Mouse (Mus musculus) CH12.LX (cell line): ENCODE results near the gene Fam178b. TPM values are rescaled to one million over a fixed set of nuclear protein-coding genes. Genes with fewer than 3 reads are reported as not detected.

ENCODE experiments used
- DNase-seq: peaks from one replicate; pipeline ENCODE4 v3.0.0-alpha.2; 2013; ENCODE audit errors: extremely low read depth
- H3K27ac ChIP-seq: 2 replicates; pipeline ENCODE4 v1.5.1; 2012; ENCODE audit warnings: low read depth, mild to moderate bottlenecking, control low read depth, moderate library complexity; ENCODE audit not compliant: insufficient read depth
- H3K27me3 ChIP-seq: replicated peaks from 2 replicates; pipeline ENCODE3; 2012; ENCODE audit warnings: inconsistent platforms
- H3K36me3 ChIP-seq, 2 experiments: replicated peaks in 1 of 2; 2 replicates each; pipeline versions ENCODE3 to v1.6.1; 2012; ENCODE audit warnings: inconsistent platforms in 1 of 2, low read length in 1 of 2, mild to moderate bottlenecking in 1 of 2, mixed read lengths in 1 of 2, moderate library complexity in 1 of 2; ENCODE audit not compliant: control insufficient read depth in 1 of 2, insufficient read depth in 1 of 2
- H3K4me1 ChIP-seq, 2 experiments: 2 replicates each; pipeline ENCODE4 v1.6.1; 2012; ENCODE audit warnings: inconsistent platforms in 1 of 2, moderate library complexity in 1 of 2; ENCODE audit not compliant: insufficient read depth in 2 of 2, control insufficient read depth in 1 of 2
- H3K4me2 ChIP-seq: 2 replicates; pipeline ENCODE4 v1.6.1; 2012; ENCODE audit warnings: low read depth, mild to moderate bottlenecking, control low read depth; ENCODE audit not compliant: poor library complexity, insufficient read depth, severe bottlenecking
- H3K4me3 ChIP-seq, 3 experiments: fragments of 150-350 bp in 1 of 3; sonication (generic) in 1 of 3; replicated peaks in 1 of 3; 2 replicates each; pipeline versions ENCODE3 to v1.5.1; 2011 to 2012; ENCODE audit warnings: low read depth in 2 of 3, low read length in 2 of 3, mild to moderate bottlenecking in 2 of 3, moderate library complexity in 2 of 3, control low read depth in 1 of 3, improper control_type of control experiment in 1 of 3, inconsistent platforms in 1 of 3, mixed read lengths in 1 of 3; ENCODE audit not compliant: poor library complexity in 1 of 3
- H3K79me2 ChIP-seq: replicated peaks from 2 replicates; pipeline ENCODE4 v1.6.1; 2012; ENCODE audit warnings: mild to moderate bottlenecking, moderate library complexity; ENCODE audit not compliant: control insufficient read depth, poor library complexity, insufficient read depth, severe bottlenecking; ENCODE audit errors: extremely low read depth
- H3K9ac ChIP-seq: 2 replicates; pipeline ENCODE4 v1.6.1; 2012; ENCODE audit warnings: low read depth, mild to moderate bottlenecking, control low read depth, moderate library complexity; ENCODE audit not compliant: insufficient read depth
- H3K9me3 ChIP-seq: replicated peaks from 2 replicates; pipeline ENCODE3; 2012; ENCODE audit warnings: low read length, inconsistent platforms, mixed read lengths
- CHD1 ChIP-seq: IDR thresholded peaks from 2 replicates; pipeline ENCODE4 v1.6.1; 2012; ENCODE audit warnings: low read depth, low read length, improper control_type of control experiment, inconsistent platforms
- CTCF ChIP-seq, 2 experiments: IDR thresholded peaks in 1 of 2; conservative IDR thresholded peaks in 1 of 2; 2 replicates each; pipeline ENCODE4 v1.5.1; 2011 to 2012; ENCODE audit warnings: low read depth in 2 of 2, low read length in 2 of 2, improper control_type of control experiment in 1 of 2, inconsistent platforms in 1 of 2, mild to moderate bottlenecking in 1 of 2, moderate library complexity in 1 of 2
- GABPA ChIP-seq: IDR thresholded peaks from 2 replicates; pipeline ENCODE4 v1.6.1; 2012; ENCODE audit warnings: low read depth, low read length, improper control_type of control experiment, inconsistent platforms; ENCODE audit not compliant: insufficient replicate concordance
- HCFC1 ChIP-seq: IDR thresholded peaks from 2 replicates; pipeline ENCODE4 v1.6.1; 2012; ENCODE audit warnings: low read depth, mild to moderate bottlenecking, inconsistent platforms, low read length, improper control_type of control experiment
- JUN ChIP-seq: IDR thresholded peaks from 2 replicates; pipeline ENCODE4 v1.6.1; 2011; ENCODE audit warnings: low read depth, mild to moderate bottlenecking, low read length, improper control_type of control experiment, moderate library complexity; ENCODE audit not compliant: insufficient read depth
- MAFK ChIP-seq: IDR thresholded peaks from 2 replicates; pipeline ENCODE4 v1.6.1; 2011; ENCODE audit warnings: low read length, improper control_type of control experiment; ENCODE audit not compliant: insufficient replicate concordance
- MAX ChIP-seq: IDR thresholded peaks from 2 replicates; pipeline ENCODE4 v1.6.1; 2011; ENCODE audit warnings: low read length, improper control_type of control experiment
- MAZ ChIP-seq: IDR thresholded peaks from 2 replicates; pipeline ENCODE4 v1.6.1; 2012; ENCODE audit warnings: low read depth, mild to moderate bottlenecking, inconsistent platforms, low read length, improper control_type of control experiment, moderate library complexity
- NRF1 ChIP-seq: IDR thresholded peaks from 2 replicates; pipeline ENCODE4 v1.6.1; 2014; ENCODE audit warnings: low read depth, mild to moderate bottlenecking, inconsistent platforms, low read length, improper control_type of control experiment, moderate library complexity
- POLR2AphosphoS2 ChIP-seq: IDR thresholded peaks from 2 replicates; pipeline ENCODE4 v1.6.1; 2011; ENCODE audit warnings: low read depth, low read length, improper control_type of control experiment
- RAD21 ChIP-seq: IDR thresholded peaks from 2 replicates; pipeline ENCODE4 v1.6.1; 2011; ENCODE audit warnings: low read depth, mild to moderate bottlenecking, low read length, improper control_type of control experiment, moderate library complexity
- SIN3A ChIP-seq: IDR thresholded peaks from 2 replicates; pipeline ENCODE4 v1.6.1; 2012; ENCODE audit warnings: low read length, improper control_type of control experiment, inconsistent platforms
- SMC3 ChIP-seq: IDR thresholded peaks from 2 replicates; pipeline ENCODE4 v1.6.1; 2011; ENCODE audit warnings: low read depth, low read length, improper control_type of control experiment
- UBTF ChIP-seq: IDR thresholded peaks from 2 replicates; pipeline ENCODE4 v1.6.1; 2012; ENCODE audit warnings: low read depth, mild to moderate bottlenecking, inconsistent platforms, low read length, improper control_type of control experiment, moderate library complexity
- ZC3H11A ChIP-seq: IDR thresholded peaks from 2 replicates; pipeline ENCODE4 v1.6.1; 2012; ENCODE audit warnings: low read depth, mild to moderate bottlenecking, inconsistent platforms, low read length, improper control_type of control experiment
- ZMIZ1 ChIP-seq: IDR thresholded peaks from 2 replicates; pipeline ENCODE4 v1.6.1; 2012; ENCODE audit warnings: low read depth, mild to moderate bottlenecking, inconsistent platforms, low read length, improper control_type of control experiment
- ZNF384 ChIP-seq: IDR thresholded peaks from 2 replicates; pipeline ENCODE4 v1.6.1; 2012; ENCODE audit warnings: low read depth, low read length, improper control_type of control experiment, inconsistent platforms
- dilution Hi-C: fragments of 300-500 bp; cut with MboI; formaldehyde crosslinking; loops from 2 replicates; pipeline ENCODE4 v1.14.3; 2020; ENCODE audit warnings: low sequenced_read_pairs; ENCODE audit not compliant: extremely low pct_unique_long_range_greater_than_20kb, extremely low pct_ligation_motif_present
- in situ Hi-C: fragments of 300-500 bp; cut with MboI; formaldehyde crosslinking; loops from 3 replicates; pipeline ENCODE4 v1.14.3; 2019; ENCODE audit warnings: low sequenced_read_pairs, low pct_ligation_motif_present, low pct_unique_long_range_greater_than_20kb, mixed read lengths
- polyA plus RNA-seq: library from polyadenylated mRNA; unstranded; fragments of >175 nt; gene quantifications from 2 replicates; pipeline ENCODE4 v1.2.1, GENCODE M21; 2012; ENCODE audit warnings: low read depth; ENCODE audit not compliant: insufficient read length
- total RNA-seq, 2 experiments: library from RNA; depleted of rRNA; stranded (reverse); fragments of 300-350 nt in 1 of 2; fragments of >200 nt in 1 of 2; gene quantifications; 2 replicates each; pipeline ENCODE4 v1.2.3; 2012 to 2014

Fam178b gene
- total and polyA plus RNA-seq, 3 experiments = 0.50 TPM; not detected in 2

DNA sequence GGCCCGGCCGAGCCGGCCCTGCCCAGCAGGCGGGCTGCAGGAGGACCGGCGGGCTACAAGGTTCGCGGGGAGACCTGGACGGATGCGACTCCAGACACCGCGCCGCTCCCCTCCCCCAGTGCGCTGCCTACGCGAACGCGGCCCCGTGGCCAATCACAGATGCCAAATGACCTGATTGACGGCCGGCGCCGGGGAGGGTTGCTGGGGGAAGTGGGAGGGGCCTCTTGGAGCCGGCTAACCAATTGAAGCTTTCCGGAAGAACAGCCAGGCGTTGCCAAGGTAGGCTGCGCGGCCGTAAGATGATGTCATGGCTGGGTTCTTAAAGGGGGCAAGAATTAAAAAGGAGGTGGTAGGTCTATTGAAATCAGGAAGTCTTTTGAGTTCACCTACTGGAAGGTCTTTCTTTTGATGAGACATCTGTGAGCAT lies 26.9 kb upstream of the Fam178b start, which contains the start of gene 4933424G06Rik (continued):
- TF ChIP-seq MAZ (peak; percentile 94), GABPA (no peak), JUN (peak; percentile 94), CHD1 (no peak), ZMIZ1 (peak; percentile 87)

DNA sequence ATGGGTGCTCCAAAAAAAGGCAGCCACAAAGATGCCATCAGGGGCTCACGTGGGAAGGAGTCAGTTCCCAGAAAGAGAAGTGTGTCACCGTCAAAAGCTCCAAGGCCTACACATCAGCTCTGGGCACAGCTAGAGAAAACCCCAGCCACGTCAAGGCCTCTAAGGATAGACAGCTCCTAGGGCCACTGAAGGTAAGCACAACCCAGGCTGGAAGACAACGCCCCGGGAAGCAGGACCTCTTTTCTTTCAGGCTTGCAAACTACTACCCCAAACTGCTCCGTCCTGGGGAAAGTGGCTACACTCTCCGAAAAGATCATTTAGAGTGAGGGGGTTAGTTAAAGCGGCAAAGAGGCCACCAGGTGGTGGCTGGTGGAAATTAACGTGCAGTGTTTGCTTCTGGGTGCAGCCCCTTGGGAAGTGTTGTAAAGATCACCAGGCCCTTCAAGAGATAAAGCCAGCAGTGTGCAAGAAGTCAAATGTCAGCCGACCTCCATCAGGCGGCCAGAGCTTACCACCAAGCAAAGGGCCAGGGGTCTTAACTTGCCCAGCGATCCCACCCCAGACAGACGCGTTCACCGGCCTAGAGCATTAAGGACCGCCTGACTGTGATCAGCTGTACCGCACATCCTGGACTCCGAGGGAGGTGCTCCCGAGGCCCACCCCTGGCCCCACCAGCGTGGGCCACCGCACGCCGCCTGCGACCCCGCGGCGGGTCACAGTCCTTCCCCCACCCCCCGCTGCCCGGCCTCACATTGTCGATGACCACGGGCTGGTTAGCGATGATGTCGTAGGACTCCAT lies 26.3 kb upstream of the Fam178b start:
- peaks cover 27% of the 10 kb centered on the region for H3K79me2 ChIP-seq
- peak overlapping the region; percentile 81 for H3K9ac ChIP-seq
- DNase-seq = peak; percentile 61
- H3K4me3 ChIP-seq = peak overlapping the region; percentile 87 to 97 (median 89)
- H3K27ac ChIP-seq = peak overlapping the region; percentile 41
- dilution Hi-C loops = no loop called here
- TF ChIP-seq POLR2AphosphoS2 = no peak
- no peak for TF ChIP-seq MAFK
- TF ChIP-seq UBTF = peak; percentile 47; the same call in 1 of the 2 replicates
- TF ChIP-seq CTCF (conservative IDR thresholded peaks at IDR 0.05 in 1 of 2, IDR thresholded peaks at IDR 0.05 in 1 of 2; ENCODE audit: low read depth in 2 of 2, low read length in 2 of 2) = peak; percentile 13 to 58; a peak in 2 of 4 replicates
- TF ChIP-seq ZC3H11A = no peak
- TF ChIP-seq SMC3 = peak; percentile 36
- peak; percentile 17 for TF ChIP-seq RAD21
- no peak for TF ChIP-seq HCFC1
- TF ChIP-seq MAX = 0 out of 2 replicates have a peak, but pooled peaks have one; percentile 34
- H3K27me3 ChIP-seq = no peaks in the 10 kb centered on the region
- peaks cover 10% of the 10 kb centered on the region for H3K9me3 ChIP-seq
- H3K4me2 ChIP-seq = peak overlapping the region; percentile 70
- in situ Hi-C loops = no loop called here
- peaks cover 27 to 41% of the 10 kb centered on the region in 2 experiments for H3K36me3 ChIP-seq
- peaks cover 8 to 33% of the 10 kb centered on the region in 2 experiments; a peak in 3 of 4 replicates for H3K4me1 ChIP-seq

DNA sequence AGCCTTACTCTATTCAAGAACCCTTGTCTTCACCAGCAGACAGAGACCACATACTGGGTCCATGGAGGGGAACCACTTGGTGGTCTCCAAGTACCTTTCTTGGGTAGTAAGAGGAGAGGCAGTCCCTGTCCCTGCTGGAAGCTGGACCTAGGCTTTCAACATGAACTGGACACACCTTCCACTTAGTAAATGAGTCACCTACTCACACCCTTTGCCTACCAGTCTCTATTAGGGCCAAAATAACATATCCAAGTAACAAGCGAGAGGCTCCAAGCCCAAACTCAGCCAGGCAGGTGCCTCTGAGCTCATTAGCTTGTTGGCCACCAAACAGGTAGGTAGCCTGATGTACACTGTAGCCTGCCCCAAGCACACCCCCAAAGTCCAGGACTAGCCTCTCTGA lies 25.6 kb upstream of the Fam178b start:
- Histone ChIP-seq H3K9ac (peak overlapping the region; percentile 81), H3K4me3 (peak overlapping the region; percentile 87 to 97 (median 89)), H3K4me2 (peak overlapping the region; percentile 70), H3K79me2 (peaks cover 27% of the 10 kb centered on the region), H3K36me3 (peaks cover 33 to 47% of the 10 kb centered on the region in 2 experiments), H3K27ac (no peak overlapping the region), H3K9me3 (peaks cover 3% of the 10 kb centered on the region), H3K27me3 (no peaks in the 10 kb centered on the region), H3K4me1 (peaks cover 8 to 33% of the 10 kb centered on the region in 2 experiments; a peak in 3 of 4 replicates)
- no peak for DNase-seq
- dilution Hi-C loops (no loop called here), in situ Hi-C loops (no loop called here)
- TF ChIP-seq CTCF (conservative IDR thresholded peaks at IDR 0.05 in 1 of 2, IDR thresholded peaks at IDR 0.05 in 1 of 2; ENCODE audit: low read depth in 2 of 2, low read length in 2 of 2) (no peak), POLR2AphosphoS2 (no peak), SIN3A (no peak), ZNF384 (no peak), HCFC1 (no peak), NRF1 (no peak)
